Mouse (Mus musculus) myocyte (in vitro differentiated cells): ENCODE data around the gene Maats1. TPM values are rescaled to one million over a fixed set of nuclear protein-coding genes. Genes with fewer than 3 reads are reported as not detected.

ENCODE experiments used
- H3K27me3 ChIP-seq: one replicate; pipeline ENCODE4 v1.6.1; 2011; ENCODE audit not compliant: control insufficient read depth, insufficient read depth, insufficient read length
- H3K36me3 ChIP-seq: one replicate; pipeline ENCODE4 v1.6.1; 2011; ENCODE audit not compliant: control insufficient read depth, insufficient read depth
- H3K4me2 ChIP-seq: one replicate; pipeline ENCODE4 v1.6.1; 2011; ENCODE audit warnings: low read depth, control low read depth
- H3K4me3 ChIP-seq: one replicate; pipeline ENCODE4 v1.5.1; 2011; ENCODE audit warnings: mild to moderate bottlenecking, control low read depth, moderate library complexity
- H3K79me2 ChIP-seq: one replicate; pipeline ENCODE4 v1.6.1; 2011; ENCODE audit not compliant: control insufficient read depth, insufficient read depth
- H3ac ChIP-seq: one replicate; pipeline ENCODE4 v1.6.1; 2011; ENCODE audit not compliant: control insufficient read depth, insufficient read length
- CEBPB ChIP-seq: IDR thresholded peaks from 2 replicates; pipeline ENCODE4 v1.6.1; 2011; ENCODE audit warnings: mild to moderate bottlenecking, moderate library complexity; ENCODE audit not compliant: poor library complexity, insufficient read depth, severe bottlenecking
- E2F4 ChIP-seq: IDR thresholded peaks from one replicate; pipeline ENCODE4 v1.6.1; 2011; ENCODE audit warnings: mild to moderate bottlenecking, control low read depth, moderate library complexity; ENCODE audit not compliant: insufficient read depth
- MAX ChIP-seq: IDR thresholded peaks from one replicate; pipeline ENCODE4 v1.6.1; 2011; ENCODE audit warnings: low read depth, mild to moderate bottlenecking, control low read depth
- MYOD1 ChIP-seq, 3 experiments: IDR thresholded peaks; one replicate each; pipeline ENCODE4 v1.6.1; 2011; ENCODE audit warnings: control low read depth in 2 of 3, low read depth in 2 of 3, mild to moderate bottlenecking in 2 of 3, moderate library complexity in 1 of 3; ENCODE audit not compliant: insufficient read length in 2 of 3, control insufficient read depth in 1 of 3
- MYOG ChIP-seq, 3 experiments: IDR thresholded peaks; one replicate each; pipeline ENCODE4 v1.6.1; 2011; ENCODE audit warnings: control low read depth in 2 of 3, low read depth in 2 of 3, mild to moderate bottlenecking in 2 of 3; ENCODE audit not compliant: insufficient read length in 2 of 3, control insufficient read depth in 1 of 3, insufficient read depth in 1 of 3
- POLR2A ChIP-seq: IDR thresholded peaks from one replicate; pipeline ENCODE4 v1.6.1; 2011; ENCODE audit warnings: low read depth, mild to moderate bottlenecking, control low read depth, moderate library complexity; ENCODE audit not compliant: insufficient read length
- POLR2AphosphoS2 ChIP-seq: IDR thresholded peaks from one replicate; pipeline ENCODE4 v1.6.1; 2011; ENCODE audit warnings: low read depth, control low read depth; ENCODE audit not compliant: insufficient read length
- REST ChIP-seq: IDR thresholded peaks from one replicate; pipeline ENCODE4 v1.6.1; 2011; ENCODE audit warnings: mild to moderate bottlenecking, control low read depth, moderate library complexity; ENCODE audit not compliant: insufficient read depth, insufficient read length
- SRF ChIP-seq: IDR thresholded peaks from one replicate; pipeline ENCODE4 v1.6.1; 2011; ENCODE audit warnings: low read depth; ENCODE audit not compliant: control insufficient read depth, insufficient read length
- TCF12 ChIP-seq: IDR thresholded peaks from one replicate; pipeline ENCODE4 v1.6.1; 2011; ENCODE audit warnings: mild to moderate bottlenecking, control low read depth; ENCODE audit not compliant: poor library complexity, insufficient read depth, severe bottlenecking
- TCF3 ChIP-seq: IDR thresholded peaks from one replicate; pipeline ENCODE4 v1.6.1; 2011; ENCODE audit warnings: low read depth, control low read depth; ENCODE audit not compliant: insufficient read length
- USF1 ChIP-seq: IDR thresholded peaks from one replicate; pipeline ENCODE4 v1.6.1; 2011; ENCODE audit warnings: low read depth, mild to moderate bottlenecking, control low read depth, moderate library complexity
- polyA plus RNA-seq: library from polyadenylated mRNA; unstranded; fragments of >200 nt; fragmentation: generic; extraction: Trizol; gene quantifications from one replicate; pipeline ENCODE4 v1.2.1, GENCODE M21; 2012; ENCODE audit warnings: missing spikeins

Maats1 gene
- polyA plus RNA-seq, 1 experiment, result 1.1 TPM

DNA sequence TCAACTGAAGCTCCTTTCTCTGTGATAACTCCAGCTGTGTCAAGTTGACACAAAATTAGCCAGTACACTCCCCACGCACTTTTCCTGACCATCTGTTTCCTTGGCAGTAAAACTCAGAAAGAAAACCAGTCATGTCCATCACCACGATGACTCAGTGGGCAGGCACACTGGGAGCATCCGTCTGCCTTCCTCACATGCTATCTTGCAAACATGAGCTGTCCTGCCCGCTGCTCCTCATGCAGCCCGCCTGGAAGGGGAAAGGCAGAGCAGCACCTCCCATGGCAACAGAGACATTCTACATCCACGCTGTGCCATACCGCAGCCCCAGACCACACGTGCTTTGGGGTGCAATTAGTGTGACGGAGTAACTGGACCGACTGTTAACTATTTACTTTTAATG lies 26.4 kb upstream of the Maats1 start:
- Histone ChIP-seq H3K79me2 (peaks cover 7% of the 10 kb centered on the region), H3K4me2 (peak overlapping the region; percentile 57), H3ac (no peak overlapping the region), H3K36me3 (no peaks in the 10 kb centered on the region), H3K4me3 (no peak overlapping the region), H3K27me3 (no peaks in the 10 kb centered on the region)
- peak; percentile 66 for TF ChIP-seq TCF12
- TF ChIP-seq E2F4, result no peak
- TF ChIP-seq TCF3, result no peak
- TF ChIP-seq MYOG (IDR thresholded peaks at IDR 0.05; ENCODE audit: control insufficient read depth in 1 of 3, insufficient read depth in 1 of 3, insufficient read length in 2 of 3, low read depth in 2 of 3), result peak; percentile 64 to 91 (median 71)
- TF ChIP-seq MYOD1 (IDR thresholded peaks at IDR 0.05; ENCODE audit: control insufficient read depth in 1 of 3, insufficient read length in 2 of 3, low read depth in 2 of 3), result peak; percentile 12 to 90 (median 69)
- no peak for TF ChIP-seq MAX
- no peak for TF ChIP-seq USF1
- TF ChIP-seq POLR2A, result peak; percentile 70
- no peak for TF ChIP-seq REST
- peak; percentile 69 for TF ChIP-seq POLR2AphosphoS2

DNA sequence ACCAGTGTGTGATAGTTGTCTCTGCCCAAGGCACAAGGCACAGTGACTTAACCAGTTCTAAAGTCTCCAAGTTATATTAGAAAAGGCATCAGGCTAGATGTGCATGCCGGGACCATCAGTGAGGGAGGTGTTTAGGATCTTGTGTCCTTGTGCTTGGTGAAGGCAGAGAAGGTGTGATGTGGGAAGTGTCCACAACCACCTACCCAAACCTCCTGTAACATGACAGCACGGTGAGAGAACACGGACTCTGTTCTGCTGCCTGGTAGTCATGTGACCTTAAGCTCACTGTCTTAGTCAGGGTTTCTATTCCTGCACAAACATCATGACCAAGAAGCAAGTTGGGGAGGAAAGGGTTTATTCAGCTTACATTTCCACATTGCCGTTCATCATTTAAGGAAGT lies 24.3 kb upstream of the Maats1 start:
- peak overlapping the region; percentile 62 for H3K4me2 ChIP-seq
- H3K27me3 ChIP-seq, result no peaks in the 10 kb centered on the region
- TF ChIP-seq MYOG (IDR thresholded peaks at IDR 0.05; ENCODE audit: control insufficient read depth in 1 of 3, insufficient read depth in 1 of 3, insufficient read length in 2 of 3, low read depth in 2 of 3) (no peak), MYOD1 (IDR thresholded peaks at IDR 0.05; ENCODE audit: control insufficient read depth in 1 of 3, insufficient read length in 2 of 3, low read depth in 2 of 3) (no peak), USF1 (peak; percentile 23), POLR2AphosphoS2 (peak; percentile 23)
- H3K36me3 ChIP-seq, result no peaks in the 10 kb centered on the region
- H3ac ChIP-seq, result no peak overlapping the region
- H3K4me3 ChIP-seq, result peak overlapping the region; percentile 4
- peaks cover 7% of the 10 kb centered on the region for H3K79me2 ChIP-seq

DNA sequence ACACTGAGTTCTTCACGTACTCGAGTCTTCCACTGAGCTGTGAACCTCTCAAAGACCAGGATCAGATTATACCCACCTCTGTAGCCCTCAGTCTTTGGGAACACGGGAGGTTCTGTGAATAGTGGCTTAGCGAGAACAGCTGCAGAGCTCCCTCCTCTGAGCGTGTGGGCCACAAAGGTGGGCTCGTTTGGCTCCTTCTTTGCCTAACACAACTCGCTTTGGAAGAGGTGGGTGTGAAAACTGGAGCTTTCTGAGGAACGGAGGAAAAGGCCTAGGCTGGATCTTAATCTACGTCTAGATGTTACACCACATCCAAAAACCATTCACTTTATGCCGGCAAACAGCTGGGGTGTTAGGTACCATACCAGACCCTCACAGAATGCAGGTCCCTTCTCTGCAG lies 23.4 kb upstream of the Maats1 start:
- Histone ChIP-seq H3ac (no peak overlapping the region), H3K79me2 (peaks cover 7% of the 10 kb centered on the region), H3K27me3 (no peaks in the 10 kb centered on the region), H3K36me3 (no peaks in the 10 kb centered on the region), H3K4me2 (peak overlapping the region; percentile 62), H3K4me3 (peak overlapping the region; percentile 4)
- TF ChIP-seq CEBPB (no peak), MAX (no peak), TCF12 (no peak), E2F4 (no peak), TCF3 (no peak), SRF (no peak), REST (no peak)

DNA sequence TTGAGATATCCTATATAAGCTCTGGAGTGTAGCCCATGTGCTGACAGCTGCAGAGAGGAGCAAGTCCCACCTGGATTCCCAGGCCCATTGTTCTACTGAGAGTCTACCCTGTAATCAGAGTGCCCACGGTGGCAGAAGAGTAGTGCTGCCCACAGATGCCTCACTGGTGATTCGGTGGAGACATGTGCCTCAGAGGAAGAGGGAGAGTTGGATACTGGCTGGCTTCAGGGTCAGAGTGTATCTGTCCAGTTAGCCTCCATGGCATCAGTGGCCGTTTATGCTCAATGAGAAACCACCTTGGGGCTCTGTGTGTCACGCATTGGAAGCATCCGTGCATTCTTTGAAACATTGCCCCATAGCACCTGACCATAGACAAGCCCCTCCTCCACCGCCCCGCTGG lies 21.7 kb upstream of the Maats1 start:
- H3K4me2 ChIP-seq, result peak overlapping the region; percentile 62
- H3K36me3 ChIP-seq, result no peaks in the 10 kb centered on the region
- H3K4me3 ChIP-seq, result no peak overlapping the region
- no peak overlapping the region for H3ac ChIP-seq
- H3K79me2 ChIP-seq, result peaks cover 7% of the 10 kb centered on the region
- TF ChIP-seq MYOD1 (IDR thresholded peaks at IDR 0.05; ENCODE audit: control insufficient read depth in 1 of 3, insufficient read length in 2 of 3, low read depth in 2 of 3) (peak in 1 of 3 experiments; percentile 16), SRF (no peak), TCF12 (no peak), POLR2AphosphoS2 (peak; percentile 22), CEBPB (no peak)
- no peaks in the 10 kb centered on the region for H3K27me3 ChIP-seq

DNA sequence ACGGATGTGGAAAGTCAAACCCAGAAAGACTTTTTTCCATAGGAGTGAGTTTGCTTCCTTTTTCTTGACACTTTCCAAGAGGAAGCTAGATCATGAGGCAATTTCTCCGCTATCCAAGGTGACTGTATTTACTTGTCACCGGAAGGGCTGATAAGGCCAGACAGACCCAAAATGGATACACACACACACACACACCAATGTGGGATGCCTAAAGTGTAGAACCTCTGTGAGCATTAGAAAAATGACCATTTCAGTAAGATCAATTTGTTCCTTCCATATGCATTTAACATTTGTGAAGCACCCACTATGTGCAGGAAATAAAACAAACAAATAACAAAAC lies 21.3 kb upstream of the Maats1 start:
- Histone ChIP-seq H3K4me2 (peak overlapping the region; percentile 62), H3K4me3 (no peak overlapping the region), H3K36me3 (no peaks in the 10 kb centered on the region), H3K79me2 (peaks cover 7% of the 10 kb centered on the region), H3ac (no peak overlapping the region), H3K27me3 (no peaks in the 10 kb centered on the region)
- TF ChIP-seq E2F4 (no peak), MAX (no peak), TCF12 (no peak), POLR2AphosphoS2 (no peak), MYOD1 (IDR thresholded peaks at IDR 0.05; ENCODE audit: control insufficient read depth in 1 of 3, insufficient read length in 2 of 3, low read depth in 2 of 3) (no peak), USF1 (no peak), MYOG (IDR thresholded peaks at IDR 0.05; ENCODE audit: control insufficient read depth in 1 of 3, insufficient read depth in 1 of 3, insufficient read length in 2 of 3, low read depth in 2 of 3) (no peak), REST (no peak), POLR2A (no peak), CEBPB (no peak), SRF (no peak), TCF3 (no peak)
